Mouse (Mus musculus) large intestine, adult 2 months (tissue): ENCODE results near the gene Suds3. TPM values are rescaled to one million over a fixed set of nuclear protein-coding genes. Genes with fewer than 3 reads are reported as not detected.

Experiments
- DNase-seq: peaks from one replicate; pipeline ENCODE4 v3.0.0-alpha.2; 2012; ENCODE audit warnings: low read depth, low spot score
- whole genome bisulfite sequencing: fragments of 180-500 bp; shearing (Covaris S2); methylation state at CpG from one replicate; pipeline ENCODE4 v1.1.7; 2018; 5-methylcytosine and 5-hydroxymethylcytosine counted together
- polyA plus RNA-seq: library from polyadenylated mRNA; depleted of rRNA; stranded (reverse); fragments of >200 nt; gene quantifications from 2 replicates; pipeline ENCODE4 v1.2.3, GENCODE M21; 2012

Gene Suds3
- polyA plus RNA-seq, 1 experiment = 52.0 TPM

DNA sequence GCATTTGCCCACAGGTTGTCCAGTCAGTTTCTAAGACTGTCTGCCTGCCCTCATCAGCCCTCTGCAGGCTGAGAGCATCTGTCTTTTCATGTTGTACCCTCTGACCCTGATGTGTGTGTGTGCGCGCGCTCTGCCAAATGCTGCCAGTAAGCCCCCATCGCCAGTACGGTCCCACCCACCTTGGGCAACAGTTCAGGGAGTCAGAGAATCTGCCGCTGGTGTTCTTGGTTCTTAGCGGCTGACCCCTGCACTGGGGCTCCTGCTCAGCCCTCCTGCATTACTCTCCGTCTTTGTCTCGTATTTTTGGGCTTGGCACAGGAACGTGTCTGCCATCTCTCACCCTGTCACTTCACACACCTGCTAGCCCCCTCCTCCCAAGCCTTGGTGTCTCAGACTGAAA is 21.1 kb upstream of the Suds3 start:
- DNase-seq = no peak
- WGBS = 65% methylated on average over 10 of the region's 10 CpGs

DNA sequence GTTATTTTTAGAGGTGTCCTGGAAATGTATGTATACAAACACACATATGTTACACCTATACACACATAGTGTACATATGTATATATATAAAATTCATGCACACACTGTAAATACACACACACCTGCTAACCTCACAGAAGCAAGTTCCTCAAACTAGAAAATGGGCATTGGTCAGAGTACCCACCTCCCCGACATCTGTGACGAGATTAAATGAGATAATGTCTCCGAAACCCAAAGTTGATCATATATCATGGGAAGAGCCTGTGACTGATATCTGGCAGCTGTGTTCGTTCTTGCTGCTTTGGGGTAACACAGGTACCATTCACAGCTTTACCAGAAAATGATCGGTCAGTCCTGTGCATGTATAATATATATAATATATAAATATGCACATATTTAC is 20.7 kb upstream of the Suds3 start:
- 87% methylated on average over 5 of the region's 5 CpGs for WGBS
- no peak for DNase-seq

DNA sequence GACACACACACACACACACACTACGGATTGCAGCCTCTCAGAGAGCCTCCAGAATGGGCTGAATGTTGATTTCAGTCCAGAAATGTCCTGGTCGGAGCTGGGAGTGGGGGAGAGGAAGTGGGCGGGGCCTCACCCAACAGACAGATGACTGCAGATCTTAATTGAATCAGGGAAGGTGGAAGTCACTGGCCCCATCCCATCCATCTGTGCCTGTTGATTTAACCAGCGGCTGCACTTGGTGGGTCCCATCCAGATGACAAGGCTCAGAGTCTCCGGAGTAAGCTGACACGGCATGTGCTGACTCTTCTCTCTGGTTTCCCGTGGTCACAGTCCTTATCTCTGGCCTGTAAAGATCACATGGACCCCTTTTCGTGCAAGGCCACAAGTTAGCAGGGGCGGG is 20.0 kb upstream of the Suds3 start:
- DNase-seq = no peak
- WGBS = 36% methylated on average over 9 of the region's 9 CpGs

DNA sequence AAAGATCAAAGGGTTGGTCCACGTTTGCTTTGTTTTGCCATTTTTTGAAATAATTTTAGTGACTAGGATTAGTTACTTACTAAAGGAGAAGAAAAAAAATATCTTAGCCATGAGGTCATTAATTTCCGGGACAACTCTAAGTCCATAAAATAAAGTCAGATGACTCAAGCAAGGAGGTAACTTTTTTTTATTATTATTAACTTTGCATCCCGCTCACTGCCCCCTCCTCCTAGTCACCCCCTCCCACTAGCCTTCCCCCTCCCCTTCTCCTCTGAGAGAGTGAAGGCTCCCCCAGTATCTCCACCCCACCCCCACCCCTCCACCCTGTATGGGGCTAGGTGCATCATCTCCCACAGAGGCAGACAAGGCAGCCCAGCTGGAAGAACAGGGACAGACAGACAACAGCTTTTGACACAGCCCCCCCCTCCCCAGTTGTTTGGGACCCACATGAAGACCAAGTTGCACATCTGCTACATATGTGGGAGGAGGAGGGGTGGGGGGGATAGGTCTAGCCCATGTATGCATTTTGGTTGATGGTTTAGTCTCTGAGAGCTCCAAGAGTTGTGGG is 19.1 kb upstream of the Suds3 start:
- 14% methylated on average over 3 of the region's 3 CpGs for WGBS
- DNase-seq = no peak

DNA sequence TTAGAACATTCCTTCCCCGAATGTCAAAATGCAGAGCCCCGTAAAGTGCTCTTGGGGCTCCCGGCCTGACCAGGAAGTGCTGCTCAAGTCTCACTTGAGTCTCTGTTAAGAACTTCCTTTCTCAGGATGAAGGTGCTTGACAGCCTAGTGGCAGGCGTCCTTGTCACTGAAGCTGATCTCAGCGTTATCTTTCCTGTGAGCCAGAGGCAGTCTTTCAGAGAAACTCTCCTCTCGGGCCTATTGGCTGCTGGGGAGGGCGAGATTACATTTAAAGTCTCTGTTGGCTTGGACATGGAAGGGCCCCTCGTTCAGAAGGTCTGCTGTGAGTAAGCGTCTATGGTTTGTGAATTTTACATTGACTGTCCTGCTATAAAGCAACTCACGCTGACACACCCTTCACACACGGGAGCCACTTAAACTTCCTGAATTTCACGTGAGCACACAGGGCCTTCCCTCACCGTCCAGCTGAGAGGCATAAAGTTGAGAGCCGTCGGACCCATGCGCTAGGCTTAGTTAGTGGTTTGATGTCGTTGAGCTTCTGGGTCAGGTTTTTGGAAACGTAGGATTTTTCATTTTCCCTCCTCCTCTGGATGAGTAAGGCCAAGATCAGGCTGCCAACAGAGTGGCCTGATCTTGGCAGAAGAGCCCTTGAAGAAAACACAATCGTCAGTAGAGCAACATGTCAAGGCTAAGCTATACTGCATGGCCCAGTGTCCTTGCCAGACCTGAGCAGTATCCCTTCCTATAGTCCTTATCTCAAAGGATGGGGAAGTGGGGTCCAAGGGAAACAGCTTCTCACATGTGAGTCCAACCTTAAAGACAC is 18.4 kb upstream of the Suds3 start:
- WGBS = 15% methylated on average over 19 of the region's 19 CpGs
- DNase-seq = no peak

DNA sequence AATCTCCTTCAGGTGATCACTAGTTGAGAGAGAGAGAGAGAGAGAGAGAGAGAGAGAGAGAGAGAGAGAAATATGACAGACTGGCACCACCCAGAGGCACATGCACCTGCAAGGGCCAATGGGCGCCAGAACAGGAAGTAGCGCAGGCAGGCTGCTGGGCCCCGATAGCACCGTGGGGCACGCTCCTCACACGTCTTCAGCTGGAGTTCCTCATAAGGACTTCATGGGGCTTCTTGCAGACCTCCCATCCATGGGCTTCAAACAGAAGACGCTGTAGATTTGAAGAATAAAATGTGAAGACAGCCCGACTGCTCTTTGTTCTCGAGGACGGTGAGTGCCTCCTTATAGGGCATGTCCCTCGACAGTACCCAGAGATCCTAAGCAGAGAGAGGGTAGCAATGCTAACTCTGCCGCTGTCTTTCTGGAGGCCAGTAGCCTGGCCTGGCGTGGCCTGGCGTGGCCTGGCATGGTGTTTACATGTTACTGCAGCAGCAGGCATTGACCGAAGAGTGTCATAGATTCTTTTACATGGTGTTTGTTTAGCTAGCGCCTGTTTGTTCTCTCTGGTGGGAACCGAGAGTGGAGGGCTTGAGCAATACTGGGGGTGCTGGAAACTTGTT is 17.6 kb upstream of the Suds3 start:
- WGBS = 30% methylated on average over 17 of the region's 17 CpGs
- DNase-seq = no peak

DNA sequence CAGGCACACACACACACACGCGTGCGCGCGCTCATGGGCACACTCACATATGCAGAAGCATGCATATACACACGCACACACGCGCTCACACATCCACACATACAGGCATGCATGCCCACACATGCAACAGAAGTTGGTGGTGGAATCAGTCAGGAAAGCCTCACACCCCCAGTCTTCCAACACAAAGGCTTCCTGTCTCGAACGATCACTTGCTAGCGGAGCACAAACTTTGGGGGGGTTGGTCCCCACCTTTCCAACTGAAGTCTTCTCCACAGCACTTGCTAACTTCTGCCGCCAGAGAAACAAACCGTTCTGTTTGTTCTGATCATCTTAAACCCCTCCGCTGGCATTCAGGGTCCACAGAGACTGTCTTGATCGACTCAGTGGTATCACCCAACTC is 14.8 kb upstream of the Suds3 start:
- DNase-seq = no peak
- 88% methylated on average over 15 of the region's 15 CpGs for WGBS

DNA sequence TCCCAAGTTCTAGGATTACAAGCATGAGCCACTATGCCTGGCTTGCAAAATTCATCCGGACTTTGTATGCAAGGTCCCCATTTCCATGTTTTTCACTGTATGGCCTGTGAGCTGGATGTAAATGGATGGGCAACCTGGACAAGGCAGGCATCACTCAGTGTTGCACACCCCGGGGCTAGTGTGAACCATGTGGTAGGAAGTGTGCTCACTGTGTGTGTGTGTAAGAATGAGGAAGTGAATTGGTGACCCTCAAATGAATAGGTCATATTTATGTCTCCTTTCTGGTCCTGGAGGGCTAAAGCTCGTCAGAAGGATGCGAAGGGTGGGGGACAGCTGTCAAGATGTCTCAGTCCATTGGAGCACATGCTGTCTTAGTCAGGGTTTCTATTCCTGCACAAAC is 11.1 kb upstream of the Suds3 start:
- no peak for DNase-seq
- 75% methylated on average over 4 of the region's 4 CpGs for WGBS

DNA sequence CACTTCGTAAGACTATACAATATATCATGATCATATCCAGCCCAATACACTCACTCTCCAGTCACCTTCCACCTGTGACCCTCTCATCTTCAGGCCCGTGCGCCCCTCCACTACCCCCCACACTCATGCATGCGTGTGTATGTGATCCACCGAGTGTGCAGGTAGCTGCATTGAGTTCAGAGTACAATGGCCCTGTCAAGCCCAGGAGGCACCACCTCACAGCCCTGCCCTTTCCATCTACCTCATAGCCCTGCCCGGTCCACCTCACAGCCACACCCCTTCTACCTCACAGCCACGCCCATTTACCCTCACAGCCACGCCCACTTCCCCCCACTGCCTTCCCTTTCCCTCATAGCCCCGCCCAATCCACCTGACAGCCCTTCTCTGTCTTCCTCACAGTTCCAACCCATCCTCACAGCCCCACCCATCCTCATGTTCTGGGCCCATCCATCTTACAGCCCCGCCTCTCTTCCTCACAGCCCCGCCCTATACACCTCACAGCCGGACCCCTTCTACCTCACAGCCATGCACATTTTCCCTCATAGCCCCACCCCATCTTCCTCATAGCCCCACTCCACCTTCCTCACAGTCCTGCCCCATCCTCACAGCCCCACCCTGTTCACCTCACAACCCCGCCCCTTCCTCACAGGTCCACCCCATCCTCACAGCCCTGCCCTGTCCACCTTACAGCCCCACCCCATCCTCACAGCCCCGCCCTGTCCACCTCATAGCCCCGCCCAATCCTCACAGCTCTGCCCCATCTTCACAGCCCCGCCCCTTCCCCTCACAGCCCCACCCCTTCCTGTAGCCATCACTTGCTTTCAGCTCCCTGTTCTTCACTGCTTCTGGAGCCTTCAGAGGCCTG is 9.8 kb upstream of the Suds3 start:
- no peak for DNase-seq
- WGBS = 80% methylated on average over 16 of the region's 16 CpGs

DNA sequence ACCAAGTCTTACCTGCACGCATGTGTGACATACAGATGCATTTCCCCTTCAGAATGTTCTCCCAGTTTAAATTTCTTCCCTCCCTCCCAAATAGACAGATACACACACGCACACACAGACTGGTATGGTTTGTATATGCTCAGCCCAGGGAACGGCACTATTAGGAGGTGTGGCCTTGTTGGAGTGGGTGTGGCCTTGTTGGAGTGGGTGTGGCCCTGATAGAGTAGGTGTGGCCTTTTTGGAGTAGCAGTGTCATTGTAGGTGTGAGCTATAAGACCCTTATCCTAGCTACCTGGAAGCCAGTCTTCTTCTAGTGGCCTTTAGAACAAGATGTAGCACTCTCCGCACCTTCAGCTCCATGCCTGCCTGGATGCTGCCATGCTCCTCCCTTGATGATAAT is 7.9 kb upstream of the Suds3 start:
- 70% methylated on average over 4 of the region's 4 CpGs for WGBS
- no peak for DNase-seq

DNA sequence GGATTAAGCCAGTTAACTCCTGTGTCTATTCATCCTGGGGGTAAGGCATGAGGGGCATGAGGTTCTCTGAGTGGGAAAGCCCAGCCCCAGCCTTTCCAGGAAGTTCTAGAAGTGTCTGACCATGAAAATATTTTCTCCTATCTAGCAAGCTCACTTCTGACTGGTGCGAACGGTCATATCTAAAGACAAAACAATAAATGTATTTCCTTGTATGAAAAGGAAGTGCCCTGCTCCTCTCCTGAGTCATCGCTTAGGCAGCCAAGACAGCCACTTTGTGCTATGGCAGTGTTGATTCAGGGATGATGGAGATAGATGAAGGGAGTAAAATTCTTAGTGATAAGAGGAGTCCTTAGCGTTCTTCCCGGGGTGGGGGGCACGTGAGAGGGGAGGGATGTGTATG is 7.2 kb upstream of the Suds3 start:
- 32% methylated on average over 6 of the region's 6 CpGs for WGBS
- DNase-seq = no peak

DNA sequence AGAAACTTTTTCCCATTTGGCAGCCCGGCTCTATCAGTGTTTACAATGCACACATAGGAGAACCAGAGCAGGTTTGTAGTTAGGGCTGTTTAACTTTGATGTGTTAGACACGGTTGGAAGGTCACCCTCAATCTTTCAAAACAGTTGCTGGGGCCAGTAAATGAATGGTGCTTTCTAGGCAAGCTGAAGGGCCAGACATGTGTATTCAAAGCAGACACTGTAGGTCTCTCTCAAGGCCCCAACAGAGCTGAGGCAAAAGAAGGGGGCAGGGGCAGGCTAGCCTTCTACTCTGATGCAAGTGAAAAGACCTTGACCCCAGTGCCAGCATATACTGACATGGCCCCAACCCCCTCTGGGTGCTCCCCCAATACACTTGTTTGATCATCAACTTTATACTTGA is 5.7 kb upstream of the Suds3 start:
- WGBS = 16% methylated on average over 2 of the region's 2 CpGs
- DNase-seq = no peak

DNA sequence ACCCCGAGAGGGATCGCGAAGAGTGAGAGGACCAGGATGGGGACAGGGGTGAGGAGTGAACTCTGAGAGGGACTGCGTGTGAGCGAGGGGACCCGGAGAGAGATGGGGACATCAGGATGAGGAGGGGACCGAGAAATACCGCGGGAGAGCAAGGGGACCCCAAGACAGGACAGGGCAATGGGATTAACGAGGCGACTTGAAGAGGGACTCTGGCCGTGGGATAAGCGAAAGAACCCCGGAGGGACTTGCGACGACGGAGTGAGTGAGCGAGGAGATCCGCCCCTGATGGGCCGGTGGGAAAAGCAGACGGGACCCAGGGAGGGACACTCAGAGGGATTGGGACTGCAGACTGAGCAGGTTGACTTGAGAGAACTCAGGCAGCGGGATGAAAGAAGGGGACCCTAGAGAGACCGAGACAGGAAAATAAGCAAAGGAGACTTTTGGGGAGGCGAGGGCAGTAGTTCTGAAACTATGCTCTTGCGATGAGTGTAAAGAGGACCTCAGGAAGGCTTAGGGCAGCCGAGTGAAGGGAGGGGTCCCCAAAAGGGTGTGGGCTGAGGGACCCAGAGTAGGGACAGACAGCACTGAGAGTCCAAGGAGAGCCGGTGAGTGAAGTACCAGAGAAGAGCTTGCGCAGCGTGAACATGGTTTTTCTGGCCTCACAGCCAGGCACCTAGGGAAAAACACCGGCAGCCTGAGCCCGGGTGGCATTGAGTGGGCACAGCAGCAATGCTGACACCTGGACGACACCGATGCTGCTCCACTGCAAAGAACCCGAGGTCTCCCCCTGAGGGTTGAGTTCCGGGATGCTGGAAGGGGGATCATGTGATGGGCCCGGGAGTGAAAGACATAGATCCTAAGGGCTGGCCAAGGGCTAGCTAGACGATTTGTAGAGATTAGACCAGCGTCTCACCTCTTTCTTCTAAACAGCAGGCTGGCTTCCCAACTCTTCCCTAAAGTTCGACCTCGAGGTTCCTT is 4.9 kb upstream of the Suds3 start:
- under 1% methylated on average over 40 of the region's 40 CpGs for WGBS
- no peak for DNase-seq

DNA sequence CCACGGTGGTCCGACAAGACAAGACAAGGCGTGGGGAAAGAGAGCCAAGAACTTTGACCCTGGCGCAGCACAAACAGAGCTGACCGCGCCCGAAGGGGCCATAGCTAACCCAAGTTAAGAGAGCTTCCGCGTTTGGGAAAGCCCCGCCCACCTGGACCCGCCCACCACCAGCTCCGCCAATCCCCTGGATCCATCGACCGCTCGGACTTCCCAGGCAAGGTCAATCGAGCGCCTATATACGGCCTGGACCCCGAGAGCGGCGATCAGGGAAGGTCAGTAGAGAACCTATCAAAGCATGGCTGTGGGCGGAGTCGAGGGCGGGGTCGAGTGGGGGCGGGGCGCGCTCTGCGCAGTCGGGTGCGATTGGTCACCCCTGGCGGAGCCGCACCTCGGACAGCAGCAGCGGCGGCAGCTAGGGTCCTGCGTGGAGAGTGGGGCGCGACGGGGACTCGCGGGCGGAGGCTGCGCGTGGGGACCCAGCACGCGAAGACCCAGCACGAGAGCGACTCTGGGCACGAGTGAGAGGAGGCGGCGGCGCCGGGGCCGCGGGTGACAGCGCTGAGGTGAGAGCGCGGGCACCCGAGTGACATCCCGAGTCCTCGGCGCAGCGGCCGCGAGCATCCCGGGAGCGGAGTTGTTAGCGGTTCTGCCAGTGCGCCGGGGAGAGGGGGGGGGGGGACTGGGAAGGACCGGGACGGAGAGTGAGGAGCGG is 4.0 kb upstream of the Suds3 start, which contains the start of gene Taok3:
TSS of gene Taok3 (plus strand) at position 353 of the 712 bp plus-strand sequence.
- DNase-seq = peak; percentile 88
- 1% methylated on average over 74 of the region's 74 CpGs for WGBS

DNA sequence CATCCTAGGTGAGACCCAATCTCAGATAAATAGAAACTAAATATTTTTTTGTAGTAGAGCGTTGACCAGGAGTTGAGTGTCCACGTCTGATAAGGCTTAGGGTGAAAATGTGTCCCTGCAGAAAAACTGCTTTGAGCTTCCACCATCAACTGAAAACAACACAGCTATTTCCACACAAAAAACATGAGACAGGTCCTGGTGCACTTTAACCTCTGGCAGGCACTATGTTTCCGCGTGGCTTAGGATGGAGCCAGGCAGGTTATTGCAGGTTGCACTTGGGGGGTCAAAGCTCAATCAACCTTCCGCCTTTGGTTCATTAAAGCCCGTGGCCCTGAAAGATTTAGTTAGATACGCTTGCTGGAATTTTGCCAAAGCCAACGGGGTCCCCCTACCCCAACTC is 2.9 kb upstream of the Suds3 start:
- DNase-seq = no peak
- 31% methylated on average over 8 of the region's 8 CpGs for WGBS

DNA sequence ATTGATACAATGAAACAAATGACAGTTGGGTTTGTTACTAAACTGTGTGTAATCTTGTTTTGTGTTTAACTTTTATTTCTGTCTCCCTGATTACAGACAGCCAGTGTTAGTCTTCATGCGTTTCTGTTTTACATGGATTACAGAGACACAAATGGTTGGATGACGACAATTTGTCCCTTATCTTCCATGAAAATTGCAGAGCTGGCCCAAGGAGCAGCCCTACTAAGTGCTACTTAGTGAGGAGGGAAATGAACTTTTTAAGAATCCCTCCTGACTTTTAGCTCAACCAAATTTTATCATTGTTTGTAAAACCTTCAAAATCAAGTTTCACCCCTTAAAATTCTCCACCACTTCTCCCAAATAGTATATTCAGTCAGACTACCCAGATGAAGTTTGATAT is 2.3 kb upstream of the Suds3 start:
- 79% methylated on average over 2 of the region's 2 CpGs for WGBS
- DNase-seq = no peak

DNA sequence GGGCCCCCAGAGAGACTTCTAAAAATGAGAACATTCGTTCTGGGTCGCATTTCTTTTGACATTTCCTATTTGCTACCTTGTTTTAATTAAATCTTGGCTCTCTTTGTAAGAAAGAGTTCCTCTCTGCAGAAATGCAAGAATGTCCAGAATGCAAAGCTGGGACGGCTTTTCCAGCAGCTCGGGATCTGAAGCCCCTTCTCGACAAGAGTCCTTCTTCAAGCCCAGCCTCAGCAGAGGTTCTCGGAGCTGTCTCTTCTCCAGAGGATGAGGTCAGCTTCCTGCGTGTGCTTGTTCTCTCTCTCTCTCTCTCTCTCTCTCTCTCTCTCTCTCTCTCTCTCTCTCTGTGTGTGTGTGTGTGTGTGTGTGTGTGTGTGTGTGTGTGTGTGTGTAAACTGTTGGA is 1.8 kb upstream of the Suds3 start:
- no peak for DNase-seq
- WGBS = 73% methylated on average over 7 of the region's 7 CpGs

DNA sequence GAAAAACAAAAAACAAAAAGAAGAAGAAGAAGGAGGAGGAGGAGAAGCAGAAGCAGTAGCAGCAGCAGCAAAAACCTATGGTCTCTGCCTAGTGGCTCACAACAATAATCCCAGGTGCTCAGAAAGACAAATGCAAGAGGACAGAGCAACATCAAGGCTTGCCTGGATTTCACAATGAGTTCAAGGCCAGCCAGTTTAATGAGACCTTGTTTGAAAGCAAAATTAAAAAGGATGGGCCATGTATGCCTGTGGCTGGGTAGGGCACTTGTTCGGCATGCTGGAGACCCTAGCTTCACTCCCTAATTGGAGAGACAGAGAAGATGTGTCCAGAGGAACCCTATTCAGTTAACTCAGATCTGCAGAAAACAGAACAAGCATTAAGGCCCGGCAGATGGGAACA is 1.3 kb upstream of the Suds3 start:
- 83% methylated on average over 2 of the region's 2 CpGs for WGBS
- DNase-seq = no peak
